Mouse (Mus musculus): Measurements from ENCODE around the gene 1110051M20Rik. TPM values are rescaled to one million over a fixed set of nuclear protein-coding genes. Genes with fewer than 3 reads are reported as not detected.

The 1110051M20Rik gene
- polyA plus RNA-seq (2017; shearing (Covaris generic)): 30.4 TPM

GRCm38 (mm10) chr2:91444286-91444892 is at the start of gene 1110051M20Rik:
TSS of gene 1110051M20Rik (minus strand) at chr2:91444704.

DNA sequence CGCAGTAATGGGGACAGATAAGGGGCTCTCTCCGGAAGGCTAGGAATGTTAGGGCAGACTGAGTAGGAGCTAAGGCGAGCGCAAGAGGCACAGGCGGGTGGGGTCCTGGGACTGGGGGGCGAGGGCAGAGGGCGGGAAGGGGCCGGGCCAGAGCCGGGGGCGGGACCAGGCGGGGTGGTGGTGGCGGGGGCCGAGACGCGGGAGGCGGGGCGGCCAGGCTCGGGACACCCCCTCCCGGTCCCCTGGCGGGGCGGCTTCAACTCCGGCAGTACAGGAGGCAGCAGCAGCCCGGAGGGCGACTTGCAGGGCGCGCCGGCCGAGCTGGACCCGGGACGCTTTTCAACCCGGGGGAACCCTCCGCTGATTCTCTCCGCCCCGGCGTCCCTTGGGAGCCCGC is 12.8 kb upstream of the 1110051M20Rik start, which contains the start of gene Lrp4:
Gene Lrp4, plus strand, starts transcription at position 253 of the 397 bp plus-strand sequence.

GRCm38 (mm10) chr2:91264711-91265681 is 179.5 kb downstream of the 1110051M20Rik start, which contains the start of gene Arfgap2:
TSS of gene Arfgap2 (plus strand) at chr2:91264974.

DNA sequence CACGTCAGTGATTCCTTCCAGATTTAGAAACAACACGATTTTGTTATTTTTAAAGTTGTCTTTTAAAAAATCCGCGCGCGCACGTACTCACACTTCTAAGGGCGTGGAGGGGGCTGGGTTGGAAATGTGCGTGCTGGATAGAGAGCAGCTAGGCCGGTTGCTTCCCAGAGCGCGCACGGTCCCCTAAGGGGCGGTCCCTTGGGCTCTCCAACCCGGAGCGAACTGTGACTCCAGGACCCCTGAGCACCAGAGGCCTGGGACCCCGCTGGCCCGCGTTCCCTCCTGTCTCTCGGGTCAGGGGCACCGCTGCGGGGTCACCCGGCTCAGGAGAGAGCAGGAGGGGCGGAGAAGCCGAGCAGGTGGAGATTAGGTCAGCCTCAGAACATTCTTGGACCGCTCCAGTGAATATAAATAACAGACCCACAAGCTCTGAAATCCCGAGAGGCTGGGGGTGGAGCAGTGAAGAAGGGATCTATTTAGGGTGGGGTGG is 188.8 kb downstream of the 1110051M20Rik start, which contains the start of gene Pacsin3:
Gene Pacsin3, plus strand, starts transcription at position 294 of the 490 bp plus-strand sequence.

DNA sequence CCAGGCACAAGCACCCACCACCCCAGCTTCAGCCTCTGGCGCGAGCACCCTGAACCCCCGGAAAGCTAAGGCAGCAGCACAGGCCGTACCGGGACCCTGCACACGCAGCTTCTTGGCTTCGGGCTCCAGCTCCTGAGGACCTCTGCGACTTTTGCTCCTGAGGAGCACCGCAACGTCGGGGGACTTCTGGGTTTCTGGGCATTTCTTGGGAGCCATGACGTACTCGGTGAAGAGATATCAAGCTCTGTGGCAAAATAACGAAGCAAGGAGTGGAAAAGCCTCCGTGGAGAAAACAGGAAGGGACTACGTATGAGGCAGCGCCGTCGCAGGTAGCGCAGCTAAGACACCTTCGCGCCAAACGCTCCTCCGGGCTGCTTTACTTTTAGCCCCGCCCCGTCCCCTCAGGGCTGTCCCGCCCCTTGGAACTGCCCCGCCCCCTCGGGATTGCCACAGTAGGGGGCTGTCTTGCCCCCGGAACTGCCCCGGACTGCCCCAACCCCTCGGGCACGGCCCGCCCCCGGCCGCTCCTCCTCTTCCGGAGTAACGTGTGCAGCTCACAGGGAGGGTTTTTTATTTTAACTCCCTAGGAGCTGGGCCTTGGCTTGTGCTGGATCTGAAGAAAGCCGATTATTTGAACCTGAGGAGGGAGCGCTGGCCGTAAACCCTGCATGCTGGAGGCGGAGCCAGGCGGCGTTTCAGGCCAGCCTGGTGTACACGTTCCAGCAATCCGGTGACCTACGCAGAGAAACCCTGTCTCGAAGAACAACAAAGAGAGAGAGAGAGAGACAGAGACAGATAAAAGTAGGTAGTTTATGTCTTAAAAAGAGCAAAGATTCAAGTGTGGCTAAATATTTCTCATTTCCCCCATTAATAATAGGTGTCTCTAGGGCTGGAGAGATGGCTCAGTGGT is 207.6 kb downstream of the 1110051M20Rik start, which contains the start of gene Ddb2:
Gene Ddb2, minus strand, starts transcription at position 382 of the 910 bp plus-strand sequence.

Other genes with a start within 250 kb of the 1110051M20Rik start
- 1.9 TPM for gene Nr1h3, start 241.9 kb downstream of the 1110051M20Rik start, polyA plus RNA-seq (2017; shearing (Covaris generic))
- 20.9 TPM for gene Acp2, start 241.8 kb downstream of the 1110051M20Rik start, polyA plus RNA-seq (2017; shearing (Covaris generic))
- gene Ddb2, start 207.7 kb downstream of the 1110051M20Rik start, polyA plus RNA-seq (2017; shearing (Covaris generic)): 101 TPM
- gene Pacsin3, start 188.8 kb downstream of the 1110051M20Rik start, polyA plus RNA-seq (2017; shearing (Covaris generic)): 0.89 TPM
- gene Arfgap2, start 179.7 kb downstream of the 1110051M20Rik start, polyA plus RNA-seq (2017; shearing (Covaris generic)): 145 TPM
- 0.04 TPM for gene Lrp4, start 12.8 kb upstream of the 1110051M20Rik start, polyA plus RNA-seq (2017; shearing (Covaris generic))
- gene Ckap5, start 82.1 kb upstream of the 1110051M20Rik start, polyA plus RNA-seq (2017; shearing (Covaris generic)): 59.8 TPM
- gene F2, start 191.7 kb upstream of the 1110051M20Rik start, polyA plus RNA-seq (2017; shearing (Covaris generic)): not detected
- 24.1 TPM for gene Zfp408, start 205.1 kb upstream of the 1110051M20Rik start, polyA plus RNA-seq (2017; shearing (Covaris generic))
- 236 TPM for gene Arhgap1, start 205.2 kb upstream of the 1110051M20Rik start, polyA plus RNA-seq (2017; shearing (Covaris generic))